In genomic region chr12:41345621-41346020, GRCm38 (mm10) we compare ENCODE assay signal across 35 mouse cellular contexts.
"Had no signal": no experiment of that assay in that cellular context is flagged by ENCODE, and none has a peak within 500 bp of the region (broad histone marks: within the 10 kb centered on the region; RNA-seq: fewer than 3 reads in every experiment).

No protein-coding gene starts in this region.

- H3K36me3 ChIP-seq: heart, embryonic 10.5 days; heart, embryonic 12.5 days; heart, embryonic 13.5 days; heart, embryonic 15.5 days; hindbrain, embryonic 10.5 days; hindbrain, embryonic 12.5 days; hindbrain, embryonic 13.5 days; hindbrain, embryonic 15.5 days; intestine, embryonic 15.5 days; kidney, embryonic 15.5 days had no signal

- DNase-seq: heart, adult 2 months; heart, postnatal 10 days; heart, postnatal 14 days; heart, postnatal 36 days; heart, postnatal 4 days; kidney, adult 11 months; kidney, adult 18-20 months; kidney, adult 2 months; kidney, adult 8-10 months; kidney, adult 9 months; kidney, postnatal 10 days; kidney, postnatal 14 days; kidney, postnatal 25 days; kidney, postnatal 36 days; kidney, postnatal 4 days; layer of hippocampus, adult 9-11 months had no signal

- H3K27me3 ChIP-seq: heart, embryonic 12.5 days; heart, embryonic 13.5 days; heart, embryonic 15.5 days; hindbrain, embryonic 12.5 days; hindbrain, embryonic 13.5 days; hindbrain, embryonic 15.5 days; intestine, embryonic 15.5 days; kidney, embryonic 15.5 days had no signal

- H3K4me3 ChIP-seq: heart, adult 2 months; heart, embryonic 10.5 days; heart, embryonic 12.5 days; heart, embryonic 13.5 days; heart, embryonic 15.5 days; hindbrain, embryonic 10.5 days; hindbrain, embryonic 12.5 days; hindbrain, embryonic 13.5 days; hindbrain, embryonic 15.5 days; intestine, embryonic 15.5 days; kidney, embryonic 15.5 days; layer of hippocampus, adult 2 months had no signal

- H3K4me1 ChIP-seq: heart, embryonic 10.5 days; hindbrain, embryonic 12.5 days; hindbrain, embryonic 13.5 days; hindbrain, embryonic 15.5 days; intestine, embryonic 15.5 days; kidney, embryonic 15.5 days had no signal

- H3K4me2 ChIP-seq: heart, embryonic 11.5 days; heart, embryonic 12.5 days; heart, embryonic 13.5 days; heart, embryonic 15.5 days; hindbrain, embryonic 12.5 days; hindbrain, embryonic 13.5 days; hindbrain, embryonic 14.5 days; hindbrain, embryonic 15.5 days; intestine, embryonic 15.5 days; kidney, embryonic 15.5 days had no signal

- H3K27ac ChIP-seq: heart, adult 2 months; heart, embryonic 10.5 days; heart, embryonic 13.5 days; heart, embryonic 15.5 days; hindbrain, embryonic 10.5 days; hindbrain, embryonic 12.5 days; hindbrain, embryonic 13.5 days; hindbrain, embryonic 14.5 days; hindbrain, embryonic 15.5 days; hindbrain, postnatal 0 days; intestine, embryonic 15.5 days; kidney, embryonic 15.5 days; kidney, postnatal 0 days; layer of hippocampus, adult 2 months had no signal

- H3K9me3 ChIP-seq: heart, embryonic 10.5 days; heart, embryonic 12.5 days; heart, embryonic 13.5 days; heart, embryonic 15.5 days; hindbrain, embryonic 10.5 days; hindbrain, embryonic 12.5 days; hindbrain, embryonic 13.5 days; hindbrain, embryonic 15.5 days; intestine, embryonic 15.5 days; kidney, embryonic 15.5 days had no signal

- ATAC-seq: hindbrain, embryonic 16.5 days; hindbrain, postnatal 0 days; inflammation-experienced regulatory T-cells, adult 6 months; intestine, embryonic 15.5 days; intestine, embryonic 16.5 days; intestine, postnatal 0 days had no signal

- H3K9ac ChIP-seq: heart, embryonic 12.5 days; heart, embryonic 13.5 days; heart, embryonic 15.5 days; hindbrain, embryonic 12.5 days; hindbrain, embryonic 13.5 days; hindbrain, embryonic 14.5 days; hindbrain, embryonic 15.5 days; intestine, embryonic 15.5 days; kidney, embryonic 15.5 days had no signal
